Mouse (Mus musculus) monocyte, adult 59 days (primary cell): ENCODE results near the gene Kcnq5. TPM values are rescaled to one million over a fixed set of nuclear protein-coding genes. Genes with fewer than 3 reads are reported as not detected.

Experiments used
- total RNA-seq, 2 experiments: library from RNA; stranded (reverse); gene quantifications; one replicate each; pipeline ENCODE4 v1.2.4; 2023

The Kcnq5 gene
- total RNA-seq = not detected

DNA sequence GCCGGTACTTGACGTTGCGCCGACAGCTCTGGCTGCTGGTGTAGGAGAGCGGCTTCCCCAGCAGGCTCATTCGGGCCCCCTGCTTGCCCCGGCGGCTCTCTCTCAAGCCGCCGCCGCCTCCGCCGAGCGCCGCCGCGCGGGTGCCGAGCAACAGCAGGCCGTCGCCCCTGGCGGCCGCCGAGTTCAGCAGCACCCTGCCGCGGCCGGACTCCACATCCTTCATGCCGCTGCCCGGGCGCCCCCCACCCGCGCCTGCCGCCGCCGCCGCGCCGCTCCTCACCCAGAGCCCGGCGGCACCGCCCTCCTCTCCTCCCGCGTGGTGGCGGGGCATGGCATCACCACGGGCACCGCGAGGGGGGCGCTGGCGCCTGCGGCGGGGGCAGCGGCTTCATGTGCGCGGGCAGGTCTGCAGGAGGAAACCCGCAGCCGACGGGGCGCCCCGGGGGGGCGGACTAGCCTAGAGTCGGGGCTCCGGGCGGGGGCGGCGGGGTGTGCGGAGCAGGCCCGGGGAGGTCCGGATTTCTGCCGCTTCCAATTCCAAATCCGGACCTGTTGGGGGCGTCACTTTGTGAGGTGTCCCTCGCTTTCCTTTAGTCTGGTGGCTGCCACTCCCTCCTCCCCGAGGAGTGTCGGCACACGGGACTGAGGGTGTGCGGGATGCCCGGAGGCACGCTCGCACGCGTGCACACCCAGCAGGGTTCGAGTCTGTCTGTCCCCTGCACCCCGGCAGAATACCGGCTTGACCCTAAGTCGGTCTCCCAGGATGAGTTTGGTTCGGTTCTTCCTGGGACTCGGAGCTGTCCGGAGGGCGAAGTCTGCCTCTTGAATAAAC, at the start of gene Kcnq5:
Gene Kcnq5 (minus strand): TSS at position 692 of the 832 bp plus-strand sequence.

DNA sequence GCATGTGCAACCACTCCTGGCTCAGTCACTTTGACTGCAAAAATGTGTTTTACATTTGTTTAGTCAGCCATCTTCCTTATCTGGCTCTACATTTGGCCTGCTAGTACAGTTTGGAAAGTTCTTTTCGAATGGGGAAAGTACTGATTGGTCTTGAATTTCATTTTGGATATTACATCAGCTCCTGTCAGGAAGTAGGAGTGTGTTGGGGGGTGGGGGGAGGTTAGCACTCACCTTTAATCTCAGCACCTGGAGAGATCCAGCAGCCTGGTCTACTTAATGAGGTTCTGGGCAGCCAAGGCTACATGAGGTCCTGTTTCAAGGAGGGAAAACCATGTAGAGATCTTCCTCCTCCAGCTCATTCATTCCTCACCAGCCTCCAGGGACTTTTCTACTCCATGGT, 578.5 kb downstream of the Kcnq5 start, which contains the start of gene Khdc1b:
Gene Khdc1b (plus strand): TSS at position 301 of the 400 bp plus-strand sequence.

DNA sequence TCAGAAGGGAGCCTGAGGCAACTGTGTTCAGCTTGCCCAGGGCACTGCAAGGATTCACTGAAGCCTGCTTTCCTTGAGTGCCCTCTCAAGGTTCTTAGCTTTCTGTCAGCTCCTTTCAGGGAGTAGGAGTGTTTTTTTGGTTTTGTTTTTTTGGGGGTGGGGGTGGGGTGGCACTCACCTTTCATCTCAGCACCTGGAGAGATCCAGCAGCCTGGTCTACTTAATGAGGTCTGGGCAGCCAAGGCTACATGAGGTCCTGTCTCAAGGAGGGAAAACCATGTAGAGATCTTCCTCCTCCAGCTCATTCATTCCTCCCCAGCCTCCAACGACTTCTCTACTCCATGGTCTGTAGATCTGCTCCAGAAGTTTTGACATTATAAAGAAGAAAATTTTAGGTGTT, 593.7 kb downstream of the Kcnq5 start, which contains the start of gene Khdc1c:
Gene Khdc1c (plus strand): TSS at position 301 of the 400 bp plus-strand sequence.

DNA sequence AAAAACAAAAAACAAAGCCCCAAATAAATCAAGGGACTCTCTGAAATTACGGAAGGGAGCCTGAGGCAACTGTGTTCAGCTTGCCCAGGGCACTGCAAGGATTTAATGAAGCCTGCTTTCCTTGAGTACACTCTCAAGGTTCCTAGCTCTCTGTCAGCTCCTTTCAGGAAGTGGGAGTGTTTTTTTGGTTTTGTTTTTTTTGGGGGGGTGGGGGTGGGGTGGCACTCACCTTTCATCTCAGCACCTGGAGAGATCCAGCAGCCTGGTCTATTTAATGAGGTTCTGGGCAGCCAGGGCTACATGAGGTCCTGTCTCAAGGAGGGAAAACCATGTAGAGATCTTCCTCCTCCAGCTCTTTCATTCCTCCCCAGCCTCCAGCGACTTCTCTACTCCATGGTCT, 612.4 kb downstream of the Kcnq5 start, which contains the start of gene Khdc1a:
Gene Khdc1a (plus strand): TSS at position 301 of the 400 bp plus-strand sequence.

